Mouse (Mus musculus) C2C12 (cell line): ENCODE measurements at regions not wholly inside any gene's neighbourhood (a gene's known extent, or its start where the extent isn't known, plus 50 kb on each side); places are given as distances from the start of the nearest gene placed in this dataset.

ENCODE experiments used
- H3K27me3 ChIP-seq: one replicate; pipeline ENCODE4 v1.6.1; 2011; ENCODE audit not compliant: control insufficient read depth, insufficient read depth, insufficient read length
- H3K36me3 ChIP-seq: one replicate; pipeline ENCODE4 v1.6.1; 2011; ENCODE audit not compliant: control insufficient read depth, insufficient read depth
- H3K4me3 ChIP-seq: one replicate; pipeline ENCODE4 v1.5.1; 2011; ENCODE audit warnings: mild to moderate bottlenecking, control low read depth; ENCODE audit not compliant: poor library complexity, insufficient read depth, severe bottlenecking
- H3K79me2 ChIP-seq: one replicate; pipeline ENCODE4 v1.6.1; 2011; ENCODE audit not compliant: control insufficient read depth, insufficient read depth
- H3K79me3 ChIP-seq: one replicate; pipeline ENCODE4 v1.6.1; 2011; ENCODE audit warnings: low read depth, control low read depth
- H3ac ChIP-seq: one replicate; pipeline ENCODE3; 2011; ENCODE audit warnings: low read depth; ENCODE audit not compliant: control insufficient read depth, insufficient read length
- CEBPB ChIP-seq: IDR thresholded peaks from one replicate; pipeline ENCODE4 v1.6.1; 2011; ENCODE audit warnings: low read depth, mild to moderate bottlenecking, control low read depth, moderate library complexity
- CTCF ChIP-seq: IDR thresholded peaks from one replicate; pipeline ENCODE4 v1.5.1; 2011; ENCODE audit not compliant: control insufficient read depth, insufficient read depth, insufficient read length
- FOSL1 ChIP-seq: IDR thresholded peaks from one replicate; pipeline ENCODE4 v1.8.0; 2011; ENCODE audit warnings: mild to moderate bottlenecking, low read length; ENCODE audit not compliant: poor library complexity, insufficient read depth, severe bottlenecking
- MAX ChIP-seq: IDR thresholded peaks from one replicate; pipeline ENCODE4 v1.6.1; 2011; ENCODE audit warnings: mild to moderate bottlenecking, control low read depth
- MYOD1 ChIP-seq: IDR thresholded peaks from one replicate; pipeline ENCODE4 v1.6.1; 2011; ENCODE audit warnings: low read depth; ENCODE audit not compliant: control insufficient read depth, insufficient read length
- MYOG ChIP-seq: IDR thresholded peaks from one replicate; pipeline ENCODE4 v1.6.1; 2011; ENCODE audit not compliant: control insufficient read depth, insufficient read length; ENCODE audit errors: extremely low read depth
- USF1 ChIP-seq: IDR thresholded peaks from one replicate; pipeline ENCODE4 v1.6.1; 2011; ENCODE audit warnings: low read depth, mild to moderate bottlenecking, control low read depth, moderate library complexity

GRCm38 (mm10) chr2:72787616-72788015, 192.6 kb downstream of the Sp3 start:
- no peaks in the 10 kb centered on the region for H3K79me2 ChIP-seq
- no peak overlapping the region for H3K4me3 ChIP-seq
- no peak overlapping the region for H3ac ChIP-seq
- no peak for TF ChIP-seq CEBPB
- TF ChIP-seq CTCF: no peak
- no peak for TF ChIP-seq MYOG
- TF ChIP-seq USF1: no peak
- TF ChIP-seq FOSL1: no peak
- no peak for TF ChIP-seq MAX
- no peak for TF ChIP-seq MYOD1
- no peaks in the 10 kb centered on the region for H3K79me3 ChIP-seq
- H3K27me3 ChIP-seq: no peaks in the 10 kb centered on the region
- H3K36me3 ChIP-seq: no peaks in the 10 kb centered on the region

GRCm38 (mm10) chr2:72791496-72791895, 188.8 kb downstream of the Sp3 start:
- Histone ChIP-seq H3K36me3 (no peaks in the 10 kb centered on the region), H3K27me3 (no peaks in the 10 kb centered on the region), H3K79me3 (no peaks in the 10 kb centered on the region), H3K4me3 (no peak overlapping the region), H3K79me2 (no peaks in the 10 kb centered on the region), H3ac (no peak overlapping the region)
- TF ChIP-seq FOSL1 (no peak), MYOD1 (no peak), CTCF (no peak), MAX (no peak), CEBPB (no peak), MYOG (no peak), USF1 (no peak)

GRCm38 (mm10) chr2:72793424-72793823, 186.8 kb downstream of the Sp3 start:
- H3K79me3 ChIP-seq: no peaks in the 10 kb centered on the region
- no peaks in the 10 kb centered on the region for H3K27me3 ChIP-seq
- TF ChIP-seq MYOG (no peak), FOSL1 (no peak), CEBPB (no peak), MYOD1 (no peak), MAX (no peak), USF1 (no peak), CTCF (no peak)
- no peak overlapping the region for H3ac ChIP-seq
- no peaks in the 10 kb centered on the region for H3K79me2 ChIP-seq
- no peaks in the 10 kb centered on the region for H3K36me3 ChIP-seq
- no peak overlapping the region for H3K4me3 ChIP-seq

GRCm38 (mm10) chr2:72794501-72794900, 185.7 kb downstream of the Sp3 start:
- no peak overlapping the region for H3ac ChIP-seq
- no peaks in the 10 kb centered on the region for H3K79me2 ChIP-seq
- H3K79me3 ChIP-seq: no peaks in the 10 kb centered on the region
- no peak overlapping the region for H3K4me3 ChIP-seq
- no peaks in the 10 kb centered on the region for H3K36me3 ChIP-seq
- TF ChIP-seq FOSL1 (no peak), MYOG (no peak), CEBPB (no peak), CTCF (no peak), MYOD1 (no peak), MAX (no peak), USF1 (no peak)
- no peaks in the 10 kb centered on the region for H3K27me3 ChIP-seq

GRCm38 (mm10) chr2:72797002-72797718, 183.1 kb downstream of the Sp3 start:
- TF ChIP-seq CTCF (no peak), MYOG (no peak), MAX (no peak), CEBPB (no peak), USF1 (no peak), FOSL1 (no peak), MYOD1 (no peak)
- no peaks in the 10 kb centered on the region for H3K79me3 ChIP-seq
- no peak overlapping the region for H3K4me3 ChIP-seq
- no peaks in the 10 kb centered on the region for H3K27me3 ChIP-seq
- H3K79me2 ChIP-seq: no peaks in the 10 kb centered on the region
- H3K36me3 ChIP-seq: no peaks in the 10 kb centered on the region
- H3ac ChIP-seq: no peak overlapping the region

- Histone ChIP-seq H3K79me3 (no peaks in the 10 kb centered on the region), H3K36me3 (no peaks in the 10 kb centered on the region), H3ac (no peak overlapping the region), H3K27me3 (no peaks in the 10 kb centered on the region), H3K4me3 (no peak overlapping the region), H3K79me2 (no peaks in the 10 kb centered on the region)
- TF ChIP-seq MYOD1 (no peak), CEBPB (no peak), MAX (no peak), FOSL1 (no peak), MYOG (no peak), CTCF (no peak), USF1 (no peak)
These were observed 179.6 kb downstream of the Sp3 start for GRCm38 (mm10) chr2:72800696-72801095.
